Mouse (Mus musculus) retina, adult 2 months (tissue): ENCODE measurements around the gene Aifm1.

Source experiments
- DNase-seq: peaks from one replicate; pipeline ENCODE4 v3.0.0-alpha.2; 2012; ENCODE audit warnings: low read depth, low spot score

Aifm1 gene

GRCm38 (mm10) chrX:48513166-48513807 is at the start of gene Aifm1:
TSS of gene Aifm1 (minus strand) at chrX:48513563.
- DNase-seq = peak; percentile 84

GRCm38 (mm10) chrX:48532175-48532574 is 18.8 kb upstream of the Aifm1 start:
- DNase-seq = peak; percentile 40

DNA sequence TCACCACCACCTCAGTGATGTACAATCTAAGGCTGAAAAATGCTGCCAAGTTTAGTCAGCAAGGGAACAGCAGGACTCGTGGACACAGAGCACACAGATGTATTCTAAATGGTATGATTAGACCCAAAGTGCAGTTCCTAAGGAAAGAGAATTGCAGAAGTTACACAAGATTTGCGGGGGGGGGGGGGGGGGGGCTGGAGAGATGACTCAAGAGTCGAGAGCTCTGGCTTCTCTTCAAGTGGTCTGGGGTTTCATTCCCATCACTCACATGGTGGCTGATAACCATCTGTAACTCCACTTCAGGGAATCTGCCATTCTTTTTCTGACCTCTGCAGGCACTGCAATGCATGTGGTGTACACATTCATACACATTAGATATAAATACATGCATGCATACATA is 13.1 kb upstream of the Aifm1 start:
- DNase-seq = no peak

- no peak for DNase-seq
Measured at GRCm38 (mm10) chrX:48525866-48526265, 12.5 kb upstream of the Aifm1 start.

GRCm38 (mm10) chrX:48525332-48525731 is 12.0 kb upstream of the Aifm1 start:
- DNase-seq = no peak

GRCm38 (mm10) chrX:48523512-48523911 is 10.1 kb upstream of the Aifm1 start:
- no peak for DNase-seq

GRCm38 (mm10) chrX:48521651-48522050 is 8.3 kb upstream of the Aifm1 start:
- DNase-seq = no peak

GRCm38 (mm10) chrX:48519549-48520085 is 6.3 kb upstream of the Aifm1 start:
- DNase-seq = no peak

DNA sequence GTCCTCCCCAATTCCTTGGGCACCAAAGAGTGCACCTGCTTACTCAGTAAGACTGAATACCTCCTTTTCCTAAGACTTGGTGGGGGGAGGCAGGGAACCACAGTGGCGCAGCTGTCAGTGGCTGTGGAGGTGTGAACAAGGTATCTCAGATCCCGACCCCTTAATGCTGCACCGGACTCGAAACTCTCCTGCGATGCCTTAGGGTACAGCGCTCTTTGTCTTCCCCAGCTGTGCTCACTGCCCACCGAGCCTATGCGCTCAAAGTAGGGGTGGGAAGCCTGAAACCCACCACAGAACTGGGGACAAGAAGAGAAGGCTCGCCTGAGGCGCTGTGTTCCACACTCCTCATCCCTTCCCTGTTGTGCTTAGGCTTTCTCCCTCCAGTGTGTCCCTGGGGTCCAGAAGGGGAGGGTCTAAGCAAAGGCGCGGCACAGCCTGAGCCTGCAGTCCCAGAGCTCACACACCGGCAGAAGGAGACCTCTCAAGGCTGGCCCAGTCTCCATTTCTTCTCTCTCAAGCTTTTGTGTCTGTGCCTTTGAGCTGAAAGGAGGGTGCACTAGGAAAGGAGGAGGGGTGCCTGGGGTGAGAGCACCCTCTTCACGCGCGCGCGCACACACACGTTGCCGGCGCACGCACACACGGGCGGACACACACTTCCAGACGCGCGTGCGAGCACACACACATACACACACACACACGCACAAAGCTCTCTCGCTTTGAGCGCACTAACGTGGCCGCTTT is 5.6 kb upstream of the Aifm1 start, which contains the start of gene Rab33a:
TSS of gene Rab33a (plus strand) at position 478 of the 741 bp plus-strand sequence.
- DNase-seq = no peak

DNA sequence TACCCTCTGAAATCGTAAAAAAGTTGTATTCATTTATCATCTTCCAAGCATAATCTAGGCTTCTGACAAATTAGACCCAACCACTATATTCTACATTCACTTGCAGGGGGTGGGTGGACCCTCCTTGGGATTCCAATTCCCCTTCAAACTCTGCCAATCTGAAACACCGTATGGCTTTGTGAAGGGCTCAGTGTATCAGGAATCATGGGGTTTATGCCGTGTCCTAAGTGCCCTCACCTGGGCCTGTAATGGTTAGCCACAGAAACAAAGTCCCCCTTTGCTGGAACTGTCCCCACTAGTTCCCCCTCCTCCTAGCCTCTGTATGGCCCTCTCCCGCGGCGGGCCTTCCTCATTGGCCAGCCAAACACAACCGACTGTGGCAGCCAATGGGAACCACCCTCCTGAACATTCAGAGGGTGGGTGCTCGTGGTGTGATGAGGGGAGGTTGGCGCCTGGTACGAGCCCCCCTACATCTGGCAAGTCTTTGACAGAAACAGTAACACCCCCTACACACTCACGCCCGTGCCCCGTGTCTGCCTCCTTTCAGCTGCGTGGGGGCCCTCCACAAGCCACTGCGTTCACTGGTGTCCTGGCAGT is 4.9 kb upstream of the Aifm1 start:
- no peak for DNase-seq

DNA sequence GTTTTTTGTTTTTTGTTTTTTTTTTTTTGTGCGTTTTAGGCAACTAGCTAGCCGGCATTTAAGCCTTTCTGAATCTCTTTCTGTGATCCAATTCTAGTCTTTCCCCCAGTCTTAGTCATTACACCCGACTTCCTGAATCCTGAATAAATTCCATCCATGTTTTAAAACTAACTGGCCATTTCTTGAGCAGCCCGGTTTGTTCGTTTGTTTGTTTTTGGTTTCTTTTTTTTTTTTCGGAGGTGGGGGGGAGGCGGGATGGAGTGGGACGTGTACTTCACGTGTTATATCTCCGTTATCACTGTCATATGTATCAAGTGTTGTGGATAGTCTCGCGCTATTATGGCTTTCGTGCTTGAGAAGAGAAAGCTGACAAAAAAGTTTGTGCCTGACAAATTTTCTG is 461 bp upstream of the Aifm1 start:
- no peak for DNase-seq

DNA sequence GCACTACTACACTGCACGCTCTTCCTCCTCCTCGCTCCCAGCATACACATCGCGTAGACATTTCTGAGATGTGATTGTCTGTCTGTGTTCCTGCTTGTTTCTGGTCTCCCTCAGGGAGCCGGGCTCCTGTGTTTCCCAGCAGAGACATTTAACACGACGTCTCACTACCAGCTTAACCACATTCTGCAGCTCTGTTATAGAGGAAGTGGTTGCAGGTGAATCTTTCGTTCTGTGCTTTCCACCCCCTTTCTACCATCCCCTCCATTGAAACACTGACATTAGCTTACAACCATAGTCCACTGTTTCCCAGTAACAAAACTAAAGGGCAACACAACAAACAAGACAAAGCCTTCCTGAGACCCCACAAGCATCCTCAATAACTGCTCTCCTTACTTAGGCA is 19.6 kb downstream of the Aifm1 start:
- no peak for DNase-seq

- no peak for DNase-seq
Measured at GRCm38 (mm10) chrX:48481687-48482086, 31.7 kb downstream of the Aifm1 start.

GRCm38 (mm10) chrX:48481095-48481494 is 32.3 kb downstream of the Aifm1 start:
- no peak for DNase-seq

DNA sequence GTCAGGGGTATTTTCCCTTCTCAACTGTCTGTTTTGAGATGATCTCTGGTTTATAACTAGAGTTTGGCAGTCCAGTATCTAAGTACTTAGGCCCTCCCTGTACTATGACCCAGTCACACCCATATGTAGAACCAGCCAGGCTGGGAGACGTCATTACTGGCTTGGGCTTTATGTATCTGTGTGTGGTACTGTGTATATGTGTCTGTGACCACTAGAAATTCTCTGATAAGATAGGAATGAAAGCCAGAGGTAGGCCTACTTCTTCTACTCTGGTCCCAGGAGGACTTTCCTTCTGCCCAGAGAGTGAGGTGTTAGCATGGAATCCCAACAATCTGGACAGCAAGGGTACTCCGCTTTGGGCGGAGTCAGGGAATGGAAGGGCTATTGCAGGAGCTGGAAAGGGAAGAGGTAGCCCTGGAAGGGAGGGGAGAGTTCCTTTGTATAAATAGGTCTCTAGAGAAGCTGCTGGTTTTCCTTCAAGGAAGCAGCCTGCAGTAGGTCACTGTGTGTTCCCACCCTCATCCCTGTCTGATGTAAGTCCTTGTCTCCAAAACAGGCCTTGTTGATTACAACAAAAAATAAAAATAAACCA is 45.9 kb downstream of the Aifm1 start:
- no peak for DNase-seq

GRCm38 (mm10) chrX:48466174-48466573 is 47.2 kb downstream of the Aifm1 start:
- no peak for DNase-seq

- no peak for DNase-seq
Measured at GRCm38 (mm10) chrX:48464436-48464835, 48.9 kb downstream of the Aifm1 start.

- no peak for DNase-seq
Measured at GRCm38 (mm10) chrX:48463636-48464035, 49.7 kb downstream of the Aifm1 start.

GRCm38 (mm10) chrX:48462754-48463507 is 50.4 kb downstream of the Aifm1 start, which contains the start of gene Elf4:
TSS of gene Elf4 (minus strand) at chrX:48463132.
- DNase-seq = peak; percentile 15

GRCm38 (mm10) chrX:48462297-48462696 is 51.1 kb downstream of the Aifm1 start:
- no peak for DNase-seq

GRCm38 (mm10) chrX:48461006-48461405 is 52.4 kb downstream of the Aifm1 start:
- DNase-seq = no peak
